Mouse (Mus musculus) heart, postnatal 0 days (tissue): ENCODE data around the gene Inpp1.

Experiments used
- CTCF ChIP-seq: IDR thresholded peaks from 2 replicates; pipeline ENCODE4 v1.5.1; 2016; ENCODE audit warnings: antibody characterized with exemption, control low read depth, low read depth
- EP300 ChIP-seq: IDR thresholded peaks from 2 replicates; pipeline ENCODE4 v1.6.1; 2016; ENCODE audit warnings: antibody characterized with exemption, low read depth

DNA sequence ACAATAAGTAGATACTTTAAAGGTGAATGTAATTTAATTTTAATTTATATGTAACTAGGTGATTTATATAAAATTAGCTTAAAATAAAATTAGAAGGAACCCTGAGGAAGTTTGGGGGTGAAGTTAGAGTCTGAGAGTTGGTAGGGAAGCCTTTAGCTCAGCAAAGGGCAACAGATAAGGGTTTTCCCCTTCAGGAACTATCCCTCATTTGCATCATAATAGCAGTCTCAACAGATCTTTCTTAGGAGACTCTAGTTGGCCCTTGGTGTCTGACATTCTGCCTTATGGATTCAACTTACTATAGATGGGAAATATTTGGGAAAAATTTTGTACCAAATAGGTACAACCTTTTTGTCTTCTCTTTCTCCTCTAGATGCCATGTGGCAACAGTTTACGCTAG is 46.7 kb upstream of the Inpp1 start:
- TF ChIP-seq CTCF (no peak), EP300 (no peak)
